Mouse (Mus musculus): Measurements from ENCODE around the gene Mcpt2.
"Not testable (repeated sequence)": the region's sequence is repeated elsewhere in the genome, so short reads cannot be mapped to it uniquely, and the experiment has no call there.

The Mcpt2 gene

DNA sequence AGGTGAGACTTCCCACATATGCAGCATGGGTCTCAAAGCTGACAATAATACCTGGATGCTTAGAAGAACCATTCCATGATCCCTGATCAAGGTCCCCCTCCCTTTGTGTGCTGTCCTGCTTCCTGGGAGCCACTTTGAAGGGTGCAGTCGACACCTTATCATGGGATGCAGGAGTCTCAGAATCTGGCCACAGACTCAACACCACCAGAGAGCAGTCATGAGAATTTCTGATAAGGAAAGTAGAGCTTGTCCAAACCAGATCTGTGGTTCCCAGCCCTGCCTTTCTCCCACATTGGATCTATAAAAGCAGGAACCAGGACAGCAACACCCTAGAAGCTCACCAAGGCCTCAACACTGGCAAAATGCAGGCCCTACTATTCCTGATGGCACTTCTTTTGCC lies at the start of gene Mcpt2:
TSS of gene Mcpt2 (plus strand) at position 250 of the 400 bp plus-strand sequence.
- not testable (repeated sequence) for DNase-seq

DNA sequence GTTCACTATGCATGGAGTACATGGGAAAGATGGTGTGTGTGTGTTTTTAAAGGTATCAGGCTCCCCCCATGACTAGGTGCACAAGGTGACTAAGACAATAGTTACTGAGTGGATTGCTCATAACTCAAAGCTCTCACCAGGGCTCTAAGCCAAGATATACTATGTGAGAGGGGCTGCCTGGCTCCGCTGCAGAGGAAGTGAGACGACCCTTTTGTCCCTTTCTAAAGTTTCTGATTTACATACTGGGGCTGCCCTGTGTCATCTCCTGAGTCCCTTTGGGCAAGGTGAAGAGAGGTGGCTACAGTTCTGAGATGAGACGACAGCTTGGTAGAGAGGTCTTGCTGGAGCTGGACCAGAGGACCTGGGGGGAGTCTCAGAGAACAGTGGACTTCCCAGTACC lies 28.7 kb upstream of the Mcpt2 start:
- no peak for DNase-seq

DNA sequence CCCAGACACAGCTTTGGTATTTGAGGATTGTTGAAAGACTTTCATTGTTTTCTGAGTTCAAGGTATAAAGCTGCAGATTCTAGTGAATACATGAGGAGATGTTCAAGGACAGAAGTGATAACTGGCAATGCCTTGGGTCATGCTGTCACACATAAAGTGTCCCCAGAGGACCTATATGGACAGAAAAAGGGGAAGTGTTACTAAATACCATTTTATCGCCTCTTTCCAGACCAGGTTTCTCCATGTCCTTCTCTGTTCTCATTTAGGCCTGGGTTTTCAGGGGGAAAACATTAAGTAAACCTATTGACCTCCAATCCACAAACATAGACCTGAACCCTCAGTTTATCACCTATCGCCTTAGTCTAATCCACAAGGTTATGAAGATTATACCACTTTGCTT lies 27.9 kb upstream of the Mcpt2 start:
- no peak for DNase-seq

DNA sequence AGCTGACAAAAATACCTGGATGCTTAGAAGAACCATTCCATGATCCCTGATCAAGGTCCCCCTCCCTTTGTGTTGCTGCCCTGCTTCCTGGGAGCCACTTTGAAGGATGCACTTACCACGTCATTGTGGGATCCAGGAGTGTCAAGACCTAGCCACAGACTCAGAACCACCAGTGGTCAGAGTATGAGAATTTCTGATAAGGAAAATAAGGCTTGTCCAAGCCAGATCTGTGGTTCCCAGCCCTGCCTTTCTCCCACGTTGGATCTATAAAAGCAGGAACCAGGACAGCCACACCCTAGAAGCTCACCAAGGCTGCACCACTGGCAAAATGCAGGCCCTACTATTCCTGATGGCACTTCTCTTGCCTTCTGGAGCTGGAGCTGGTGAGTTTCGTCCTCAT lies 24.2 kb upstream of the Mcpt2 start, which contains the start of gene Mcpt1:
TSS of gene Mcpt1 (plus strand) at position 301 of the 400 bp plus-strand sequence.
- DNase-seq = not testable (repeated sequence)

DNA sequence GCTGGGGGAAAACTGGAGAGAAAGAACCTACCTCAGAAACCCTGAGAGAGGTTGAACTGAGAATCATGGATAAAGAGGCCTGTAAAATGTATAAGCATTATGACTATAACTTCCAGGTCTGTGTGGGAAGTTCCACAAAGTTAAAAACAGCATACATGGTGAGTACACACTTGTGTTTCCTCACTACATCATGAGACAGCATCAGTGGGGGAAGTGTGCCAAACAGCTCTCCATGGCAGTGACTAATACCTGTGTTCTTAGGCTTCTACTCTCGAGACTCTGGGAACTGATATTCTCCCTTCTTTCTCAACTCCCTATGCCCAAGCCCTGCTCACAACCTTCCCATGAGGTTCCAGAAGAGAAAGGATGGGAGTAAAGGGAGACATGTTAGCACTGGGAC lies 22.4 kb upstream of the Mcpt2 start:
- no peak for DNase-seq

DNA sequence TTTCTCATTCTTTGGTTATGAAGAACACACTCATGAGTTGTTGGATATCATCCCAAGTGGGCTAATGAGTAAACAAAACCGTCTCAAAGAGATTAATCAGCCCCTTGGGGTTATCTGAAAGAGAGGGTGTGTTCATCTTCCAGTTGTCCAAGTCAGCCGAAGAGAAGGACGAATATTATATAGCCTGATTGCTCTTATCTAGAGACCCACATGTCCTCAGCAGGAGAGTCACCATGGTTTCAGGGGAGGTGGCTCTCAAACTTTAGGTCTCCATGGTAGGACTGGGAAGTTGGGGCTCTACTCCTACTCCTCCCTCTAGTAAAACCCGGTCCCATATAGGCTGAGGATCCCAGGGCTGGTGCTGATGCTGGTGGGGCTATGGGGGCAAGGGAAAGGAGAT lies 20.5 kb upstream of the Mcpt2 start:
- DNase-seq = not testable (repeated sequence)

DNA sequence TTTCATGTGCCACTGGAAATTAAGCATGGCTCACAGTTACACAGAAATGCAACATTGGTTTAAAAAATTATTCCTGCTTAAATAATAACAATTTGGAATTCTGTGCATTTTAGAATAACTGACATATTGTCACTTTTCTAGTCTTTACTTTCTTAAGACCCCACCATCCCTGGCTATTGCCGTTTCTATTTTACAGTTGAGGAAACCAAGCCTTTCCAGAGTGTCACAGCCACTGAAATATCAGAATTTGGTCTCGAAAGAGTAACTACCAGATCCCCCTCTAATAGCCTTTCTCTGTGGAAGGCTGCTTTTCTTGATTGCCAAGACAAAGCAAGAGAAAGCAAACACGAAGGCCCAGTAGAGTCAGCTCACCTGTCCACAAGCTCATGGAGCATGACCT lies 11.4 kb upstream of the Mcpt2 start, which contains the start of gene Mcpt9:
TSS of gene Mcpt9 (minus strand) at position 101 of the 400 bp plus-strand sequence.
- DNase-seq = not testable (repeated sequence)

DNA sequence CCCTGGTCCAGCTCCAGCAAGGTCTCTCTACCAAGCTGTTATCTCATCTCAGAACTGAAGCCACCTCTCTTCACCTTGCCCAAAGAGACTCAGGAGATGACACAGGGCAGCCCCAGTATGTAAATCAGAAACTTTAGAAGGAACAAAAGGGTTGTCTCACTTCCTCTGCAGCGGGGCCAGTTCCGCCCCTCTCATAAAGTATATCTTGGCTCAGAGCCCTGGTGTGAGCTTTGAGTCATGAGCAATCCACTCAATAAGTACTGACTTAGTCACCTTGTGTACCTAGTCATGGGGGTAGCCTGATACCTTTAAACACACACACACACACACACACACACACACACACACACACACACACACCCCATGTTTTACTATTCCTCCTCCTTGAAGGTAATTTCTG lies 7.4 kb upstream of the Mcpt2 start:
- no peak for DNase-seq

DNA sequence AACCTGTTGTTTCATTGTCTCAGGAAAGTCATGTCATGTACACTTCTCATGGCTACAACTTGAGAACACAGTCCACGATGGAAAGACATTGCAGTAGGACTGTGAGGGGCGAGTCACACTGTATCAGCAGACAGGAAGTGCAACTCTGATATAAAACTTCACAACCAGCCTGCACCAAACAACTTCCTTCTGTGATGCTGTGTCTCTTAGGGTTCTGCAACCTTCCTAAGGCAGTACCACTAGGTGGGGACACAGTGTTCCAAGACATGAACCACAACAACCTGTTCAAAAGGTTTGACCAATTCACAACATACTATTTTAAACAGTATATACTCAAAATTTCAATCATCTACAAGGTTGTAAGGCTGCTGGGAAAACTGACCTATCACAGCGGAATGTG lies 13.6 kb downstream of the Mcpt2 start:
- DNase-seq = no peak

DNA sequence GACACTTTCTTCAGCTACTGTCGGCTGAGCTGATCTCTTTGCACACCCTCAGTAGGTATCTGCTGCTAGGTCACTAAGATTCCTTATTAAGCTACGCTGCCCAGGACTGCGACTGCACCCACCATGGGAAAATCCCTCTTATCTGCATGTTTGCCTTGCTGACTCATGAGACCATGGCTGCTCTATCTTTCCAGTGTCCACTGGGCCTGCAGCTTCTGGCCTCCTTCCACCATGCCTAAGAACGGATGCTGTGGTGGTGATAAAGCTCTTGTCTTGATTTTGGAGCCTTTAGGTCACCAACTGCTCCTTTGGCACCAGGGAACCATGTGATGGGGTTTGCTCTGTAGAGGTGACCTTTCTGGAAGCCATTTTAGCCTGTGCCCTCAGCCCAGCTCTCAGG lies 15.9 kb downstream of the Mcpt2 start:
- DNase-seq = no peak

DNA sequence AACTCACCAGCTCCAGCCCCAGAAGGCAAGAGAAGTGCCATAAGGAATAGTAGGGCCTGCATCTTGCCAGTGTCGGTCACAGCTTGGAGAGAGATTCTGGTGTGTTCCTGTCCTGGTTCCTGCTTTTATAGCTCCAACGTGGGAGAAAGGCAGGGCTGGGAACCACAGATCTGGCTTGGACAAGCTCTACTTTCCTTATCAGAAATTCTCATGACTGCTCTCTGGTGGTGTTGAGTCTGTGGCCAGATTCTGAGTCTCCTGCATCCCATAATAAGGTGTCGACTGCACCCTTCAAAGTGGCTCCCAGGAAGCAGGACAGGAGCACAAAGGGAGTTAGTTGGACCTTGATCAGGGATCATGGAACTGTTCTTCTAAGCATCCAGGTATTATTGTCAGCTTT lies 20.4 kb downstream of the Mcpt2 start, which contains the start of gene Mcpt4:
TSS of gene Mcpt4 (minus strand) at position 101 of the 400 bp plus-strand sequence.
- DNase-seq = not testable (repeated sequence)

DNA sequence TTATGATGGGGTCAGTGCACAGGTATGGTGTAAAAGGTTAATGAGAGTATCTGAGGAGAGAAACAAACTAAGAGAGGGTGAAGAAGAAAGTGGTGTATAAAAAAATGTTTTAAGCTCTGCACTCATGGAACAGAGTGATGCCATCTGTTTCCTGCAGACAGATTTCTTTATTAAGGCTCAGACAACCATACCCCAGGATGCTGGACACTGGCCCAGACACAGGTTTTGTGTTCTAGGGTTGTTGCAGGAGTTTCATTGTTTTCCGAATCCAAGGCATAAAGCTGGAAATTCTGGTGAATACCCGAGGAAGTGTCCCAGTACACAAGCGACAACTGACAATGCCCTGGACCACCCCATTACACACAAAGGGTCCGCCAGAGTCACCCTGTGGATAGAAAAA lies 40.2 kb downstream of the Mcpt2 start:
- no peak for DNase-seq

DNA sequence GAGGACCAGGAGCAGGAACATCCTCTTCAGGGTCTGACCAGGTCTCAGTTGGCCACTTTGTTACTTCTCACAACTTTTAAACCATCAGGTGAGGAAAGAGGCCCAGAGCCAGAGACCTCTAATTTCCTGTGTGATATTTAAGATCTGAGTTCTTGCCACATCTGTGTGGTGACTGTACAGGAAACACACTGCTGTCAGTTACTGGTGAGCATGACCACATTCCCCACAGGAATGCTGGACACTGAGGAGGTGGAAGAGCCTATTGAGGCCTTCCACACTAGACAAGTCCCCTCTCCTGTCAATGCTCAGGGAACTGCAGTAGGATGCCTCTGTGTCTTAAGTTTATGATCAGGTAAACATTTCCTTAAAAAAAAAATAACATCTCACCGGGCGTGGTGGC lies 43.3 kb downstream of the Mcpt2 start, which contains the start of gene Mcpt8:
TSS of gene Mcpt8 (minus strand) at position 107 of the 400 bp plus-strand sequence.
- DNase-seq = no peak

DNA sequence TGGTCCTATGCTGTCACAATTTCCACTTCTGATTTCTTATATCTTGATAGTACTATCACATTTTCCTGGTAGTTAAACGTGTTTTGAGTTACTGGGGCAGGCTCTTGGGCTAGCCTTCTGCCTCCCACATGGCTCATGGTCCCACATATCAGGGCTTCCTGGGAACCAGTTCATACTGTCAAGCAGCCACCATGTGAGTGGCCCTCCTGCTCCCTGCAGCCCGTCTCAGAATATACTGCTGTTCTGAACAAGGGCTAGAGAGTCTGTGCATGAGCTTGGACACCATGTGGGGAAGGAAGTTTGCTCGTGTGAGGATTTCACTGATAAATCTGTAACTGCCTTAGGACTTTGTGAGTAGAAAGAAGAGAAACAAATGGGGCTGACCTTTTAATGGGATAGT lies 44.9 kb downstream of the Mcpt2 start:
- no peak for DNase-seq

DNA sequence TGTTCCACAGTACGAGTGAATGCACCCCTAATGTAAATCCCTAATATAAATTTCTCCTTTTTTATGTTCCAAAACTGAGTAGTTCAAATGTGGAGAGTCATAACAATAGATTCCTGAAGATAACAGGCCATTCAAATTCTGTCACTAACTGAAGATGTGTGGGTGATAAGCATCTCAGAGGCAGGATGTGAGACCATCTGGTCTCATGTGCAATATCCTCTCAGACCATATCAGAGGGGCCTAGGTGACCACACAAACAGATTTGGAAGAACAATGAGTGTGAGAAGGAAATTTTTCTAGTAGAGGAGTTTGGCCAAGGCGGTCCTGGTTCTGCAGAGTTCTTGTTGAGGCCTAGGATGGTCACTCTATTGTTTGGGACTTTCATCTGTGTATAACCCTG lies 51.5 kb downstream of the Mcpt2 start:
- DNase-seq = no peak
